Mouse (Mus musculus) thymus, adult 2 months (tissue): Measurements from ENCODE around the gene Meis2. TPM values are rescaled to one million over a fixed set of nuclear protein-coding genes. Genes with fewer than 3 reads are reported as not detected.

ENCODE experiments used
- DNase-seq: peaks from one replicate; pipeline ENCODE4 v3.0.0; 2021
- H3K27ac ChIP-seq: fragments of 200-500 bp; 2 replicates; pipeline ENCODE4 v1.5.1; 2012; ENCODE audit warnings: low read length, control low read depth; ENCODE audit not compliant: control insufficient read depth, insufficient read depth
- H3K27me3 ChIP-seq: fragments of 200-500 bp; 2 replicates; pipeline ENCODE4 v1.6.1; 2012; ENCODE audit warnings: mild to moderate bottlenecking, low read length, moderate library complexity, mixed read lengths; ENCODE audit not compliant: control insufficient read depth, insufficient read depth
- H3K36me3 ChIP-seq: fragments of 200-500 bp; 2 replicates; pipeline ENCODE4 v1.6.1; 2012; ENCODE audit warnings: mild to moderate bottlenecking, low read length, moderate library complexity; ENCODE audit not compliant: control insufficient read depth, insufficient read depth
- H3K4me1 ChIP-seq: fragments of 200-500 bp; replicated peaks from 2 replicates; pipeline ENCODE4 v1.6.1; 2012; ENCODE audit warnings: low read length; ENCODE audit not compliant: control insufficient read depth, insufficient read depth
- H3K4me3 ChIP-seq: fragments of 200-500 bp; 2 replicates; pipeline ENCODE4 v1.5.1; 2012; ENCODE audit warnings: mild to moderate bottlenecking, low read length, control low read depth, moderate library complexity; ENCODE audit not compliant: control insufficient read depth, insufficient read depth
- CTCF ChIP-seq: fragments of 200-500 bp; IDR thresholded peaks from 2 replicates; pipeline ENCODE4 v1.5.1; 2012; ENCODE audit warnings: mild to moderate bottlenecking, control low read depth, low read length, moderate library complexity, borderline replicate concordance; ENCODE audit not compliant: control insufficient read depth, poor library complexity, insufficient read depth; ENCODE audit errors: extremely low read depth
- POLR2A ChIP-seq: fragments of 200-500 bp; IDR thresholded peaks from 2 replicates; pipeline ENCODE4 v1.6.1; 2012; ENCODE audit warnings: mild to moderate bottlenecking, low read length, control low read depth, moderate library complexity; ENCODE audit not compliant: control insufficient read depth, poor library complexity, insufficient read depth; ENCODE audit errors: extremely low read depth
- WGBS: fragments of 180-500 bp; shearing (Covaris S2); methylation state at CpG from one replicate; pipeline ENCODE4 v1.1.7; 2018; 5-methylcytosine and 5-hydroxymethylcytosine counted together
- polyA plus RNA-seq: library from polyadenylated mRNA; depleted of rRNA; stranded (reverse); fragments of >200 nt; gene quantifications from 2 replicates; pipeline ENCODE4 v1.2.3, GENCODE M21; 2012

Meis2 gene
- polyA plus RNA-seq, 1 experiment = 10.5 TPM

GRCm38 (mm10) chr2:116021931-116022330 is 43.7 kb downstream of the Meis2 start:
- Histone ChIP-seq H3K4me3 (no peak overlapping the region), H3K4me1 (no peaks in the 10 kb centered on the region), H3K27me3 (no peaks in the 10 kb centered on the region), H3K27ac (no peak overlapping the region), H3K36me3 (no peaks in the 10 kb centered on the region)
- TF ChIP-seq CTCF = no peak
- no peak for TF ChIP-seq POLR2A
- 87% methylated on average over 4 of the region's 4 CpGs for WGBS
- DNase-seq = no peak

- WGBS = 76% methylated on average over 9 of the region's 9 CpGs
- no peak overlapping the region for H3K4me3 ChIP-seq
Measured at GRCm38 (mm10) chr2:116021046-116021445, 44.6 kb downstream of the Meis2 start.

GRCm38 (mm10) chr2:116020451-116020951 is 45.1 kb downstream of the Meis2 start:
- Histone ChIP-seq H3K36me3 (no peaks in the 10 kb centered on the region), H3K4me1 (no peaks in the 10 kb centered on the region), H3K4me3 (no peak overlapping the region), H3K27ac (no peak overlapping the region), H3K27me3 (no peaks in the 10 kb centered on the region)
- TF ChIP-seq POLR2A (no peak), CTCF (no peak)
- no peak for DNase-seq
- 83% methylated on average over 5 of the region's 5 CpGs for WGBS

More at GRCm38 (mm10) chr2:116021046-116021445, 44.6 kb downstream of the Meis2 start:
- DNase-seq = no peak
- Histone ChIP-seq H3K36me3 (no peaks in the 10 kb centered on the region), H3K4me1 (no peaks in the 10 kb centered on the region), H3K27ac (no peak overlapping the region), H3K27me3 (no peaks in the 10 kb centered on the region)
- no peak for TF ChIP-seq POLR2A
- TF ChIP-seq CTCF = no peak

GRCm38 (mm10) chr2:116019959-116020358 is 45.7 kb downstream of the Meis2 start:
- no peak overlapping the region for H3K27ac ChIP-seq
- no peak overlapping the region for H3K4me3 ChIP-seq
- H3K4me1 ChIP-seq = no peaks in the 10 kb centered on the region
- no peaks in the 10 kb centered on the region for H3K36me3 ChIP-seq
- H3K27me3 ChIP-seq = no peaks in the 10 kb centered on the region
- TF ChIP-seq POLR2A (no peak), CTCF (no peak)
- DNase-seq = no peak
- WGBS = 75% methylated on average over 9 of the region's 9 CpGs

GRCm38 (mm10) chr2:116019466-116019794 is 46.2 kb downstream of the Meis2 start:
- H3K27ac ChIP-seq = no peak overlapping the region
- 88% methylated on average over 6 of the region's 6 CpGs for WGBS
- no peaks in the 10 kb centered on the region for H3K36me3 ChIP-seq

GRCm38 (mm10) chr2:116018781-116019465 is 46.7 kb downstream of the Meis2 start:
- H3K36me3 ChIP-seq = no peaks in the 10 kb centered on the region
- TF ChIP-seq CTCF (no peak), POLR2A (no peak)
- no peaks in the 10 kb centered on the region for H3K4me1 ChIP-seq
- WGBS = 89% methylated on average over 10 of the region's 10 CpGs
- H3K4me3 ChIP-seq = no peak overlapping the region
- H3K27ac ChIP-seq = no peak overlapping the region; the same call in 1 of the 2 replicates
- DNase-seq = no peak
- no peaks in the 10 kb centered on the region for H3K27me3 ChIP-seq

More at GRCm38 (mm10) chr2:116019466-116019794, 46.2 kb downstream of the Meis2 start:
- Histone ChIP-seq H3K27me3 (no peaks in the 10 kb centered on the region), H3K4me3 (no peak overlapping the region), H3K4me1 (no peaks in the 10 kb centered on the region)
- TF ChIP-seq POLR2A (no peak), CTCF (no peak)
- DNase-seq = no peak

- 89% methylated on average over 10 of the region's 10 CpGs for WGBS
- H3K4me1 ChIP-seq = no peaks in the 10 kb centered on the region
- no peaks in the 10 kb centered on the region for H3K36me3 ChIP-seq
- no peaks in the 10 kb centered on the region for H3K27me3 ChIP-seq
- no peak for DNase-seq
- no peak overlapping the region for H3K4me3 ChIP-seq
- no peak for TF ChIP-seq CTCF
- TF ChIP-seq POLR2A = no peak
- no peak overlapping the region for H3K27ac ChIP-seq
Measured at GRCm38 (mm10) chr2:116015520-116015919, 50.1 kb downstream of the Meis2 start.

GRCm38 (mm10) chr2:116010469-116010868 is 55.2 kb downstream of the Meis2 start:
- TF ChIP-seq CTCF (no peak), POLR2A (no peak)
- DNase-seq = no peak
- no peaks in the 10 kb centered on the region for H3K36me3 ChIP-seq
- H3K4me3 ChIP-seq = no peak overlapping the region
- H3K4me1 ChIP-seq = no peaks in the 10 kb centered on the region
- no peak overlapping the region for H3K27ac ChIP-seq
- H3K27me3 ChIP-seq = no peaks in the 10 kb centered on the region
- 76% methylated on average over 6 of the region's 6 CpGs for WGBS
